ENCODE assay signal across 8 mouse cellular contexts in the genomic region with DNA sequence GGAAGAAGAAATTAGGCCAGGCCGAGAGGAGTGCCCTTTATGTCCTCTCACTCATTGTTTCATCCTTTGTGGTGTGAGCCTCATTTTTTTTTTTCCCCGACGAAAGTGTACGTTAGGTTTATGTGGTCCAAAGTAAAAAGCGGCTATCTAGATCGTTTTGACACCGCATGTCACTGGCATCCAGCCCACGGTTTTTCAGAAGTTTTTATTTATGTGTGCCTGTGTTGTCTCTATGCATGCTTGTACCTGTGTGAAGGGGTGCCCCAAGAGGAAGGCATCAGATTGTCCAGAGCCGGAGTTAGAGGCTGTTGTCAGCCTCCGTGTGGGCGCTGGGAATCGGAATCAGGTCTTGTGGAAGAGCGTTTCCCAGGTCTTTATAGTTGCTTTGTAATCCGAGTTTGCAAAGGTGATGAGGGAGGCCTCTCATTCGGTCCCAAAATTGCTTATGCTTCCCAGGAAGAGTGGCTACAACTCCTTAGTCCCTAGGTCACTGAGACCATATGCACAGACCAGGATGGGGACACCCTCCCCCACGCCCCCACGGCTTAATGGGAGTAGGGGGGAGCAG. TPM values are rescaled to one million over a fixed set of nuclear protein-coding genes. Genes with fewer than 3 reads are reported as not detected.
DNase-seq lines count a peak whose midpoint lies in the region; ATAC-seq and TF ChIP-seq lines count a peak whose summit lies in the region.

No protein-coding gene starts in this region.

- no peak for ATAC-seq in hindbrain, embryonic 16.5 days
- ATAC-seq in midbrain, embryonic 15.5 days (replicated peaks) = no peak

- H3K4me3 ChIP-seq in thymus, adult 2 months (ENCODE audit: control insufficient read depth, insufficient read depth, low read length) = peak overlapping the region; percentile 81
- H3K4me3 ChIP-seq in hindbrain, embryonic 16.5 days (ENCODE audit: low read length) = peak overlapping the region; percentile 97
- H3K4me3 ChIP-seq in midbrain, embryonic 15.5 days = peak overlapping the region; percentile 86

- WGBS in thymus, adult 2 months = 14% methylated on average over 17 of the region's 17 CpGs
- 11% methylated on average over 17 of the region's 17 CpGs for WGBS in hindbrain, embryonic 16.5 days
- 9% methylated on average over 17 of the region's 17 CpGs for WGBS in midbrain, embryonic 15.5 days

- H3K36me3 ChIP-seq in thymus, adult 2 months (ENCODE audit: control insufficient read depth, insufficient read depth, low read length) = peaks cover 14% of the 10 kb centered on the region
- H3K36me3 ChIP-seq in hindbrain, embryonic 16.5 days (ENCODE audit: control insufficient read depth, insufficient read depth, low read length) = peaks cover 10% of the 10 kb centered on the region
- H3K36me3 ChIP-seq in midbrain, embryonic 15.5 days (replicated peaks) = peaks cover 9% of the 10 kb centered on the region; the same call in 1 of the 2 replicates

- DNase-seq in cerebellum, adult 11-12 months = peak; percentile 36
- no peak for DNase-seq in cerebellum, postnatal 36 days
- no peak for DNase-seq in thymus, adult 2 months
- no peak for DNase-seq in thymus, postnatal 0 days (ENCODE audit: low spot score)
- no peak for DNase-seq in embryo, embryonic 10.5 days (ENCODE audit: low spot score)
- no peak for DNase-seq in adrenal gland, adult 8-10 months

- peaks cover 9% of the 10 kb centered on the region for H3K4me1 ChIP-seq in thymus, adult 2 months (replicated peaks; ENCODE audit: control insufficient read depth, insufficient read depth, low read length)
- peaks cover 16% of the 10 kb centered on the region for H3K4me1 ChIP-seq in hindbrain, embryonic 16.5 days (ENCODE audit: control insufficient read depth, insufficient read depth, low read depth, low read length)
- H3K4me1 ChIP-seq in midbrain, embryonic 15.5 days = peaks cover 18% of the 10 kb centered on the region

- TF ChIP-seq POLR2A in thymus, adult 2 months (IDR thresholded peaks at IDR 0.05; ENCODE audit: control insufficient read depth, extremely low read depth, insufficient read depth, low read length, poor library complexity) = no peak

- H3K27me3 ChIP-seq in thymus, adult 2 months (ENCODE audit: control insufficient read depth, insufficient read depth, low read length) = no peaks in the 10 kb centered on the region
- H3K27me3 ChIP-seq in hindbrain, embryonic 16.5 days (replicated peaks; ENCODE audit: control insufficient read depth, insufficient read depth, low read length) = no peaks in the 10 kb centered on the region
- H3K27me3 ChIP-seq in midbrain, embryonic 15.5 days (replicated peaks) = no peaks in the 10 kb centered on the region; the same call in 1 of the 2 replicates

- H3K4me2 ChIP-seq in hindbrain, embryonic 16.5 days (ENCODE audit: low read length) = peak overlapping the region; percentile 87
- H3K4me2 ChIP-seq in midbrain, embryonic 15.5 days = peak overlapping the region; percentile 63

- no peaks in the 10 kb centered on the region for H3K9me3 ChIP-seq in hindbrain, embryonic 16.5 days (ENCODE audit: control insufficient read depth, low read length)
- no peaks in the 10 kb centered on the region for H3K9me3 ChIP-seq in midbrain, embryonic 15.5 days

- TF ChIP-seq CTCF in thymus, adult 2 months (IDR thresholded peaks at IDR 0.05; ENCODE audit: borderline replicate concordance, control insufficient read depth, extremely low read depth, insufficient read depth, low read length, poor library complexity) = no peak

- peak overlapping the region; percentile 90 for H3K9ac ChIP-seq in hindbrain, embryonic 16.5 days (ENCODE audit: low read depth, low read length)
- H3K9ac ChIP-seq in midbrain, embryonic 15.5 days = peak overlapping the region; percentile 74

- H3K27ac ChIP-seq in thymus, adult 2 months (ENCODE audit: control insufficient read depth, insufficient read depth, low read length) = no peak overlapping the region
- peak overlapping the region; percentile 81 for H3K27ac ChIP-seq in hindbrain, embryonic 16.5 days (ENCODE audit: low read depth, low read length)
- H3K27ac ChIP-seq in midbrain, embryonic 15.5 days = peak overlapping the region; percentile 84

RNA-seq across cellular contexts. Expression of a gene that starts 0.9 kb away (rescaled TPM):
- polyA plus RNA-seq in thymus, adult 2 months (2012; rRNA removed) = 39.9 and 55.7 TPM in 2 replicates
- 145 and 147 TPM in 2 replicates for polyA plus RNA-seq in thymus, postnatal 0 days (2015; fragmentation: Nextera tagmentation; extraction: Ambion mirVana)
- 154 and 159 TPM in 2 replicates for polyA plus RNA-seq in hindbrain, embryonic 16.5 days (2015; fragmentation: Nextera tagmentation; extraction: Ambion mirVana)
- 150 and 152 TPM in 2 replicates for polyA plus RNA-seq in midbrain, embryonic 15.5 days (2015; fragmentation: Nextera tagmentation; extraction: Ambion mirVana)
- total RNA-seq in adrenal gland, adult 8-10 months (2022) = 100 to 1,000 TPM in 3 of 4 experiments, 10 to 100 TPM in 1; 97.8 to 124 (median 106) TPM

RNA-seq across cellular contexts. Expression of a gene that starts 18.6 kb away (rescaled TPM):
- 27.7 and 28.0 TPM in 2 replicates for polyA plus RNA-seq in thymus, adult 2 months (2012; rRNA removed)
- polyA plus RNA-seq in thymus, postnatal 0 days (2015; fragmentation: Nextera tagmentation; extraction: Ambion mirVana) = 120 and 126 TPM in 2 replicates
- 13.7 and 14.3 TPM in 2 replicates for polyA plus RNA-seq in hindbrain, embryonic 16.5 days (2015; fragmentation: Nextera tagmentation; extraction: Ambion mirVana)
- 11.1 and 12.3 TPM in 2 replicates for polyA plus RNA-seq in midbrain, embryonic 15.5 days (2015; fragmentation: Nextera tagmentation; extraction: Ambion mirVana)
- total RNA-seq in adrenal gland, adult 8-10 months (2022) = 10 to 100 TPM; 14.2 to 21.2 (median 15.4) TPM
